In the genomic region with DNA sequence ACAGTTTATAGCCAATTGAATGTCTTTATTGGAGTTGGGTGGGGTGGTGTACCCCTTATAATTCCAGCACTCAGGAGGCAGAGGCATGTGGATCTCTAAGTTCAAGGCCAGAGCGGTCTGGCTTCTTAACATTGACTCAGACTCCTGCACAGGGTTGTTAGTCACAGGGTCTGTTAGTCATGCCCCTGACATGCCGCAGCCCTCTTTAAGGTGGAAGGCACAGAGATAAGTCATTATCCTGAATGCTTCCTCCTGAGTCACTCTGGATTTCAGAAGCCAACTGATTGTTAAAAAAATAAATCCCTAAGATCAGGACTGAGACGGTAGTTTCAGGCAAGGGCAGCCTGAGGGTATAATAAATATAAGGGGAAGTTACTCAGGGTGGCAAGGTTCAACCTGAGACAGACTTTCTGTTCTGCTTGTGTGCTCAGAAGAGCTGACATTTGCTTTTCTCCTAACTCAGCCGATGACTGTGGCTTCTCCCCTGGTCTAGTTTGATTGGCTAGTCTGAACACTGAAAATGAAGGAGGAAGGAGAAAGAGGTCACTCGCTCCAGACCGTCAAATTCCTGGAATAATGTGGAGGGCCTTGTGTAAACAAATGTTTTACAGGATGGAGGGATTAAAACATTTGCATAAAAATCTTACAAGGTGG, we compare ENCODE assay signal across 14 mouse cellular contexts. TPM values are rescaled to one million over a fixed set of nuclear protein-coding genes. Genes with fewer than 3 reads are reported as not detected.
A peak's percentile ranks its signal among the peaks of the same experiment; 100 is the strongest.
DNase-seq lines count a peak whose midpoint lies in the region; ATAC-seq lines count a peak whose summit lies in the region.
"Had no signal": no experiment of that assay in that cellular context is flagged by ENCODE, and none has a peak within 500 bp of the region (broad histone marks: within the 10 kb centered on the region; RNA-seq: fewer than 3 reads in every experiment).

No protein-coding gene starts in this region.

- H3K36me3 ChIP-seq in intestine, embryonic 16.5 days (ENCODE audit: control insufficient read depth, insufficient read depth, low read length): no peaks in the 10 kb centered on the region
- no peaks in the 10 kb centered on the region for H3K36me3 ChIP-seq in splenic B cell, adult 2 months (ENCODE audit: control insufficient read depth, insufficient read depth, low read length, poor library complexity, severe bottlenecking)
- no peaks in the 10 kb centered on the region for H3K36me3 ChIP-seq in midbrain, embryonic 11.5 days (ENCODE audit: control insufficient read depth, insufficient read depth, low read length)
- H3K36me3 ChIP-seq: heart, embryonic 15.5 days; limb, embryonic 10.5 days; neural tube, embryonic 13.5 days had no signal

- H3K9me3 ChIP-seq in intestine, embryonic 16.5 days (ENCODE audit: control insufficient read depth, low read length): no peaks in the 10 kb centered on the region
- no peaks in the 10 kb centered on the region for H3K9me3 ChIP-seq in midbrain, embryonic 11.5 days (ENCODE audit: control insufficient read depth, low read length)
- H3K9me3 ChIP-seq: heart, embryonic 15.5 days; limb, embryonic 10.5 days; neural tube, embryonic 13.5 days had no signal

- H3K9ac ChIP-seq in intestine, embryonic 16.5 days (ENCODE audit: low read depth, low read length): 0 out of 2 replicates have a peak overlapping the region, but pooled peaks have one; percentile 10
- H3K9ac ChIP-seq in midbrain, embryonic 11.5 days (ENCODE audit: low read length): no peak overlapping the region
- H3K9ac ChIP-seq: heart, embryonic 15.5 days; neural tube, embryonic 13.5 days had no signal

- H3K4me2 ChIP-seq in intestine, embryonic 16.5 days (ENCODE audit: low read depth, low read length): no peak overlapping the region
- no peak overlapping the region for H3K4me2 ChIP-seq in midbrain, embryonic 11.5 days
- H3K4me2 ChIP-seq: heart, embryonic 15.5 days; neural tube, embryonic 13.5 days had no signal

- peak; percentile 85 for ATAC-seq in intestine, embryonic 16.5 days
- no peak for ATAC-seq in midbrain, embryonic 11.5 days (ENCODE audit: low FRiP score)

- H3K4me3 ChIP-seq in intestine, embryonic 16.5 days (ENCODE audit: low read length): no peak overlapping the region
- H3K4me3 ChIP-seq in midbrain, embryonic 11.5 days (ENCODE audit: low read depth, low read length): no peak overlapping the region
- H3K4me3 ChIP-seq: heart, embryonic 15.5 days; limb, embryonic 10.5 days; megakaryocyte, embryonic 14.5 days; neural tube, embryonic 13.5 days had no signal

- WGBS in intestine, embryonic 16.5 days: 33% methylated on average over 6 of the region's 6 CpGs
- WGBS in midbrain, embryonic 11.5 days: 74% methylated on average over 6 of the region's 6 CpGs

- 0 out of 2 replicates have a peak, but pooled peaks cover 5% of the 10 kb centered on the region for H3K4me1 ChIP-seq in intestine, embryonic 16.5 days (ENCODE audit: control insufficient read depth, insufficient read depth, low read length)
- H3K4me1 ChIP-seq in midbrain, embryonic 11.5 days (ENCODE audit: control insufficient read depth, insufficient read depth, low read length): no peaks in the 10 kb centered on the region
- H3K4me1 ChIP-seq: heart, embryonic 15.5 days; limb, embryonic 10.5 days; neural tube, embryonic 13.5 days had no signal

- H3K27ac ChIP-seq in intestine, embryonic 16.5 days (ENCODE audit: low read length): peak overlapping the region; percentile 75
- no peak overlapping the region for H3K27ac ChIP-seq in midbrain, embryonic 11.5 days (ENCODE audit: low read depth, low read length)
- H3K27ac ChIP-seq: heart, embryonic 15.5 days; limb, embryonic 10.5 days; neural tube, embryonic 13.5 days had no signal

- DNase-seq in kidney, postnatal 14 days: peak; percentile 43
- DNase-seq in kidney, adult 11 months: no peak
- peak; percentile 76 for DNase-seq in NIH3T3 (ENCODE audit: low read depth)
- peak; percentile 52 for DNase-seq in splenic B cell, adult 2 months (ENCODE audit: low read depth, low spot score)
- DNase-seq in right cerebral cortex, postnatal 10 days (ENCODE audit: low spot score in 2 of 2): no peak
- DNase-seq in midbrain, embryonic 11.5 days (ENCODE audit: low spot score, missing footprints): no peak
- no peak for DNase-seq in urinary bladder, postnatal 10 days (ENCODE audit: low spot score)
- DNase-seq: cerebellum, adult 18-20 months; right cerebral cortex, postnatal 4 days had no signal

- H3K27me3 ChIP-seq in intestine, embryonic 16.5 days (replicated peaks; ENCODE audit: control insufficient read depth, insufficient read depth, low read length): no peaks in the 10 kb centered on the region
- H3K27me3 ChIP-seq in splenic B cell, adult 2 months (ENCODE audit: control insufficient read depth, insufficient read depth, low read length, poor library complexity, severe bottlenecking): no peaks in the 10 kb centered on the region
- H3K27me3 ChIP-seq in midbrain, embryonic 11.5 days (ENCODE audit: control insufficient read depth, insufficient read depth, low read length): no peaks in the 10 kb centered on the region
- H3K27me3 ChIP-seq: heart, embryonic 15.5 days; megakaryocyte, embryonic 14.5 days; neural tube, embryonic 13.5 days had no signal

RNA-seq across cellular contexts. Expression of gene Taldo1, which starts 19.9 kb away (rescaled TPM):
- 567 and 582 TPM in 2 replicates for polyA plus RNA-seq in intestine, embryonic 16.5 days (2015; fragmentation: Nextera tagmentation; extraction: Ambion mirVana)
- 386 and 400 TPM in 2 replicates for polyA plus RNA-seq in midbrain, embryonic 11.5 days (2014; fragmentation: Nextera tagmentation; extraction: Ambion mirVana)

RNA-seq across cellular contexts. Expression of gene Eps8l2, which starts 33.4 kb away (rescaled TPM):
- 191 and 214 TPM in 2 replicates for polyA plus RNA-seq in intestine, embryonic 16.5 days (2015; fragmentation: Nextera tagmentation; extraction: Ambion mirVana)
- polyA plus RNA-seq in midbrain, embryonic 11.5 days (2014; fragmentation: Nextera tagmentation; extraction: Ambion mirVana): 0.97 and 1.3 TPM in 2 replicates

RNA-seq across cellular contexts. Expression of gene Gatd1, which starts 41.9 kb away (rescaled TPM):
- 47.5 and 48.2 TPM in 2 replicates for polyA plus RNA-seq in intestine, embryonic 16.5 days (2015; fragmentation: Nextera tagmentation; extraction: Ambion mirVana)
- 34.0 and 36.1 TPM in 2 replicates for polyA plus RNA-seq in midbrain, embryonic 11.5 days (2014; fragmentation: Nextera tagmentation; extraction: Ambion mirVana)

RNA-seq across cellular contexts. Expression of gene Tmem80, which starts 44.5 kb away (rescaled TPM):
- polyA plus RNA-seq in intestine, embryonic 16.5 days (2015; fragmentation: Nextera tagmentation; extraction: Ambion mirVana): 32.4 and 34.2 TPM in 2 replicates
- polyA plus RNA-seq in midbrain, embryonic 11.5 days (2014; fragmentation: Nextera tagmentation; extraction: Ambion mirVana): 31.4 and 34.4 TPM in 2 replicates

RNA-seq across cellular contexts. Expression of gene Deaf1, which starts 44.6 kb away (rescaled TPM):
- 61.0 and 64.4 TPM in 2 replicates for polyA plus RNA-seq in intestine, embryonic 16.5 days (2015; fragmentation: Nextera tagmentation; extraction: Ambion mirVana)
- 61.6 and 66.9 TPM in 2 replicates for polyA plus RNA-seq in midbrain, embryonic 11.5 days (2014; fragmentation: Nextera tagmentation; extraction: Ambion mirVana)

Comparison
In these comparisons a context has a peak if more than half of its experiments do, and no peak if none do; other contexts are left out.
1. DNase-seq: peak in kidney, postnatal 14 days (single experiment), NIH3T3 (single experiment) and splenic B cell, adult 2 months (single experiment); none in kidney, adult 11 months (single experiment), right cerebral cortex, postnatal 10 days (0 of 2), midbrain, embryonic 11.5 days (single experiment) and urinary bladder, postnatal 10 days (single experiment).
2. RNA of gene Eps8l2, which starts 33.4 kb away (polyA plus RNA-seq): 191 to 214 TPM in intestine, embryonic 16.5 days; 0.97 to 1.3 TPM in midbrain, embryonic 11.5 days; every median in the first group is over 10 times any median in the second.